Mouse (Mus musculus): ENCODE data around the gene Pkhd1.

Gene Pkhd1

DNA sequence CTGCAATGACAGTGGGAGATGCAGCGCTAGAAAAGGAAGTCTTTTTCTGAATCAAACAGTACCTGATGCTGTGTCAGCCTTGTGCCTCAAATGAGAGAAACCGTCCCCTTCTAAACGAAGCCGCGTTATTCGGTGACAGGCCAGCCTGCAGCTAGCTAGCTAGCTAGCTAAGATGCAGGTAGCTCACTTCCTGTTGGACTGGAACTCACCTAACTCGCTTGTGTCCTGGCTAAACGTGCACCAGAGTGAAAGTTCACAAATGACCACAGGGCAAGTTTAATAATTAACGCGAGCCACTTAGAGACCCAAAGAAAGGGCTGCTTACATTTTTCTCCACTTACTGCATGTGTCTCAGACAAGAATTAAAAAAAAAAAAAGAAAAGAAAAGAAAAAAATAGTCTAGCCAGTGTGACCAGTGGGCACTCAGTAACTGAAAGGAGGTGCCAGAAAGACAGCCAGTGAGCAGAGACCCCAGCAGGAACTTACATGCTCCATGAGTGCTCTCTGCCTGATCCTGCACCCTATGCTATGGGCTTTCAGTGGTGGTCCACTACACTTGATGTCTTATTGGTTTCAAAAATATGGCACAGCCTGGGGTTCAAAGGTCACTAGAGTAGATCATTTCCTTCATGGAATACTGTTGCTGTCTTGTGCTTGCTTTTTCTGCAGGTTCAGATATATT, at the start of gene Pkhd1:
Gene Pkhd1 (minus strand): TSS at position 216 of the 682 bp plus-strand sequence.
- DNase-seq (ENCODE audit: low spot score), result no peak

DNA sequence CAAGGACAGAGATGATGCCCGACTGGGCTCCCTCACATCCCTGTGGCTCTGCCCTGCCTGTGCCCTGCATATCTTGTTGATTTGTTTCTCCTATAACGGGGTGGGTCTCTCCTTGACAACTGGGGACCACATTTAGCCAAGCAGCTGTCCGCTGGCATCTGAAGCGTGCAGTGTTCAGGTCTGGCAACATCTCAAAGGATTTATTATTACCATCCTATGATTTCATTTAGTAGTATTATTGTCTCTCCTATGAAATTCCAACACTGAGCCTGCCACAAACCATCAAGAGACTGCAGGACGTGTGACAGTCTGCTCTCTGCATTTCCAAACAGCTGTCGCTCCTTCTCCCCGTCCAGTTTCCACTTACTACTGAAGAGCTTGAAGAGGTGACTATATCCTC, 49.7 kb upstream of the Pkhd1 start:
- DNase-seq (ENCODE audit: low spot score), result no peak

DNA sequence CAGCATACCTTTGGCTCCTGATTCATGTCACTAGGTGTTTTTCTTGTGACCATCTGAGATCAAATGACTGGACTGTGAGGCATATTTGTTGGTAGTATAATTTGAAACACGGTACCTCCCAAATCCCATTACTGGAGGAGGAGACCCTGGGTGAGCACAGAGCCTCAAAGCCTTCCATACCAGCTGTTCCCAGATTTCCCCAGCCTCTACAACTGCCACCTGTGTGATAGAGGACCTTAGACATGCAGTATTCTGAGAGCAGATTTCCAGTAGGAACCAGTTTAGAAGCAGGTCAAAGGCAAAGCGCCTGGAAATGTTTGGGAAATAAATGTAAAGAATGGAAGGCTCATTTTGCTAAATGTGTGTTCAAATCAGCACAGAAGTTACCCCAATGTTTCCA, 48.4 kb upstream of the Pkhd1 start:
- DNase-seq (ENCODE audit: low spot score), result no peak

DNA sequence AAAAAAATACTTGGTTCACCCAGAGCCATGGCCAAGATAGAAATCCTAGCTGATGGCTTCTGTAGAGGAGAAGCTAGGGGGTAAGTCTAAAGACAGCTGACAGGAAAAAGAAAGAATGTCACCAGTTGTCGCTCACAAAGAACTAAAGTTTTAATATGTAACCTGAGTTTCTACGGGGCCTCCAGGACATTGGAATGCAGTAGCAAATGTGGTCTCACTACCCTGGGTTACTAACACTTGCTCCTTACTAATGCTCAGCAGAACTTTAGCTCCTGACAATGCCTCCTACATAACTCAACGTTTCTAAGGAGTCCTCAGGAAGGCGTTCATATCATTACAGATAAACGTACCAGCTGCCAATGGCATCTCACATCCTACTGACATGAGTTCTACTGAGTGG, 37.2 kb upstream of the Pkhd1 start:
- no peak for DNase-seq (ENCODE audit: low spot score)

DNA sequence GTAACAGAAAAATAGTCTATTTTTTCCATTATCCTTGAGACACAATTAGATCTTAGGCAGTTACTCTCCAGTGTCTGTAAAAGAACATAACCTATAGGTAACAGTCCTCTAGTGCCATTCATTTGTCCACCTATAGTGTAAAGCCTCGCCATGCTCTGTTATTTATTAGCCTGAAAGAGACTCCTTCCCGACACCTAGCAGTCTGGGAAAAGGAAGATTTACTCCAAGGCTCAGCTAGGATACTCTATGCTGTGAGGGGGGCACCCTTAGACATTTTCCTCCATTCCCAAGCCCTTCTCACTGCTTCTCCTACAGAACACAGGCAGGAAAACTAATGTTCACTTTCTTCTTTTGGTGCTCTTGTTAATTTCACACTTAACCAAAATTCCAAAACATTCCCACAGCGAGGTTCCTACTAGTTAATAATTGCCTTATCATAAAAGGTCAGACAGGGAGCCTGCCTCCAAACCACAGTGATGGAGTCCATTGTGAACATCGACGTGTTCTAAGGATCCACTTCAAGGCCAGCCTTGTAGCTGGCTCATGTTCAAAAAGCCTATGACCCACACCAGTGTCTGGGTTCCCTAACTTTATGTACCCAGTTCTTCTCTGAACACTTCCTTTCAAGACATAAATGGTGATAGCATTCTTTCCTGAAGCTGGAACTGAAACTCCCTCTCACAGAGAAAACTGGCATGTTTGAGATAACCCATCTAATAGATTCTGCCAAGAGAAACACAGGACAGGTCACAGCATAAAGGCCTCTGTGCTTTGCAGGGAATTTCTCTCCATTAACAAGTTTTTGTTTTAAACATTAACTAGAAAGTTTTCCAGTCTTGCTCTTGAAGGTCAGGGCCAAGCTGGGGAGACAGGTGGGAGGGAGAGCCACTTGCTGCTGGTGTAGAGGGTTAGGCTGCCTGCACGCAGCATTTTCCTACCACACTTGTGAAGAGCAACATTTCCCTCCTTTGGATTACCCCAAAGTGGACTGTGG, 35.9 kb upstream of the Pkhd1 start:
- no peak for DNase-seq (ENCODE audit: low spot score)

DNA sequence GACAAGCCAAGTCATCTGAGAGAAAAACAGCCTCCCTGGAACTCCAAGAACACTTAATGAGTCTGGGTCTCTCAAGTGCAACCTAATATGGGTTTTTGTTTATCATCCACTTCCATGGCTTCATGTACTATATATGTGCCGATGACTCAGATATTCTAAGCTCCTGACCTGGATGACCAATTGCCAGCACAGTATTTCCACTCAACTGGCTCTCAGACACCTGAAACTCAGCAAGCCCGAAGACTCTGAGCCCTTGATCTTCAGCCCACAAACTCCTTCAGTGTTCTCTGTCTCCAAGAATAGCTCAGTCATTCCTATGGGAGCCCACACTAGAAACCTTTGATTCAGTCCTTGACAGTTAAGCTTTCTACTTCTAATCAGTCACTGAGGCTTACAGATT, 17.0 kb upstream of the Pkhd1 start:
- no peak for DNase-seq (ENCODE audit: low spot score)

DNA sequence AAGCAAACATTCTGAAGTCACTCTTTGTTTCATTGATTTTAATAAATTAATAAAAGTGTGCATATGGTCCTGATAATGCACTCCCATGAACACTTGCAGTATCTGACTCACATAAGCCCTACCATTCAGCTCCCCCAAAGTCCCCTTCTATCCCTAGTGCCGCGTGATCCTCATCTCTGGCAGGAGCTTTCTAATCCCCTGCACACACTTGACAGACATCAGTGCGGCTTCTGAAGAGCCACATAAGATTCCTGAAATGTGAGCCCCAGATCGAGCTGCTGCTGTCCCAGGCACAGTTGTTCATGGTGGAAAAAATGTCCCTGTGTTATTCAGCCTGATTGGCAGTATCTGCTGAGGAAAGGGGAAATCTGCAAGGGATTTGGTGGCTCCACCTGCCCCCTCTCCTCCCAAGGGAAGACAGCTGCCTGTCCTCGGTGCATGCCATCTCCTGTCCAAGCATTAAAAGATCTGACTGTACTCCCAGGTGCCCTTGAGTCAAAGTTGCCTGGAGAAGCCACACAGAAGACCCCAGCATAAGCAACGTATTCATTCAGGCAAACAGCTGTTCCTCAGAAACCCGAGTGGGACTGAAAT, 15.5 kb upstream of the Pkhd1 start:
- DNase-seq (ENCODE audit: low spot score), result no peak

DNA sequence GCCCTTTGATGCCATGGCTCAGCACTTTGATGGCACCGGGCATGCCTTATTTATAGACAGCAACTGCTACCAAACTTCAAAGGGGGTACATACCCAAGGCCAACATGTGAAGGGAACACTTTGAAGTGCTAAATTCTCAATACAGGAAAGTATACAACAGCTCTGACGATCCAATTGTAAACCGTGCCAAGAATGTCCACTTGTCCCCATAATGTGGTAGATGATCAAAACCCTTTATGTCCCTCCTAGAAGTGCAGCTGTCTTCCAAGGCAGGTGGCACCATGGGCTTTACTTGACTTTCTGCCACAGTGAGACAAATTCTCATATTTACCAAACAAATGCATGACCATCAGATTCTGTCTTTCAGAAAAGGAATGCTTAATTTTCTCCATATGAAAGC, 6.7 kb upstream of the Pkhd1 start:
- no peak for DNase-seq (ENCODE audit: low spot score)

DNA sequence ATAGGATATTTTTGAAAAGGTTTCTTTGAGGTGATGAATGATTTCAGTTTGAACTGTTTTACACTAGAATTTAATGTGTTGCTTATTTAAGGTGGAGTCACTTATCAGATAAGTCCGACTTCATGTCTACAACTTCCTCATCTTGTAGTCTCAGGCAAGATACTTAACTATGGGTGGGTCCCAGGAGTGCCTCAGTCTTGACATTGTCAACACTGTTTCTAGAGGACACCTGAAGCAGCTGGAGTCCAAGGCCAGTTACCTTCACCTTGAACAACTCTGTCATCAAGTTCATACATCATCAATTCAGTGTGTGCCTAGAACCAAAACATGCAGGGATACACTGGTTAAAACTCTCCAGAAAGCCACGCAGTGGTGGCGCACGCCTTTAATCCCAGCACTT, 5.5 kb upstream of the Pkhd1 start:
- DNase-seq (ENCODE audit: low spot score), result no peak

DNA sequence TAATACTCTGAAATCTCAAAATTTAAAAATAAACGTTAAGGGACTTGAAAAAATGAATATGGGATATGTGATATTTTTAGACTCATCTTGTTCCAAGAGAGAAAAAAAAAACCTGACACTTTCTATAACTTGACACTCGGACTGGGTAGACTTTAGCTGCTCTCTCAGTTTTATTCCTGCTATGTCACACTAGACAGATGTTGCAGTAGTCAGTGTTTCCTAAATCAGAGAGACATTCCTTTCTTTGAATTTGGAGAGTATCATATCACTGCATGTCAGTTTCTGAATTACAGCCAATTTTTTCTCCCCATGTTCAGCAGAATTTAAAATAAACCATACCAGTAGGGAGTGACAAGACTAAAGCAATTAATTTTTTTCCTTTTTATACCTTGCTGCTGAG, 2.7 kb upstream of the Pkhd1 start:
- no peak for DNase-seq (ENCODE audit: low spot score)

DNA sequence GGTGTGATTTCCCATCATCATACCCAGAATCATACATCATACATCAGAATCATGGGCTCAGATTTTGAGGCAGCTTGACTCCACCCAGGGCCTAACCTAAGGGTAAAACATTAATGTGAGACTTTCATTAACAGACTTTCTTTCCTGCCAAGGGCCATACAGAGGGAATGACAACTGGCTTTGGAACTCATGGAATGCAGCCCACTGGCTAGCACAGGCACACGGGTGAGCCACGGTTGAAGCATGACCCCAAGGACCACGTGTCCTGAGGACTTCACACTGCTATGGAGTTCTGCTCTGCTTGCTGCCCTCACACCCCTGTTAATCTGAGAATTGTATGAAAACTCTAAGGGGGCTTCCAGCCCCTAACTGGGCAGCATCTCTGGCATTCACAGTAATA, 1.5 kb upstream of the Pkhd1 start:
- DNase-seq (ENCODE audit: low spot score), result no peak

DNA sequence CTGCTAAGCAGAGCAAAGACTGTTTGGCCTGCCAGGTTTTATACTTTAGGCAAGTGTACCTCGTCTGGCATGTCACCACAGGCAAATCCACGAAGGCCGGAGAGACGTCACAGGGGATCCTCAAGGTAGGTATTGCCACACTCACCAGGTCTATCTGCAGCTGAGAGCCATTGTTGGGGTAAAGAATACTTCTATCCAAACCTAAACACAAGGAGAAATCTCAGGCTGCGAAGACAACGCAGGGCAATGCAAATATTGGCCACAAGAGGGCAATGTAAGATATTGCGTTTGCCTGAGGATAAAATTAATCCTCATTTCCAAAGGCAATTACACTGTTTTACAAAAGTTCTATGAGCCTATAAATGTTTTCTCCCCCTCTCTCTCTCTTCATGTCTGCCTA, 5.2 kb downstream of the Pkhd1 start:
- peak; percentile 60 for DNase-seq (ENCODE audit: low spot score)

DNA sequence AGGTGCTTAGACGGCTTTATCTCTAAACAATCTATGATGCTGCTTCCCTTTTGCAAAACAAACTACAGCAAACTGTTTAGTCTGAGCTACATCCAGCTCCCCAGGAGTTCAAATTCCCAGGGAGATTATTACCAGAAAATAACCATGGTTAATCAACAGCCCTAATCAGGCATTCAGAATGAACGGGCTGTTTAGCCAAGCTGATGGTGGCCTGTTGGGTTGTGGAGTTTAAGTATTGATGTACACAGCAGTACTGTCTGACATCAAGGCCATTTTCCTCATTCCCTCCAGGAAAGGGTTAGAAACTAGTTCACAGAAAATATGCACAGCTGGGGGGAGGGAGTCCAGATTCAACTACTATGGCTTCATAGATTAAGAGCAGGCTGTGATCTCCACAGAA, 12.4 kb downstream of the Pkhd1 start:
- DNase-seq (ENCODE audit: low spot score), result no peak

DNA sequence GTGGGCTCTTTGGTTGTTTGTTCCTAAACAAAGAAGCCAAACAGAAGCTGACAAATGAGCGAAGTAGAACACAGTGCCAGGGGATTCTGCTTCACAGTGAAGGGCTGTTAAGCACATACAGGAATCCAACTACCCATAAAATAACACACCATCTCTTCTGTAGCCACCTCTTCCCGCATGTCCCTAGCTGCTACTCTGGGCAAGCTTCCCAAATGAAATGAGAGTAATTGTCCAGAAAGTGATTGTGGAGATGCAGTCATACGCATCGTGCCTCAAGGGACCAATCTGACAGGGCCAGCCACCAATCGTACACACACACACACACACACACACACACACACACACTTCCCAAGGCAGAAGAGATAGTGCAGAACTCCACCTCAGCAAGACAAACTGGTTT, 27.4 kb downstream of the Pkhd1 start:
- DNase-seq (ENCODE audit: low spot score), result no peak

DNA sequence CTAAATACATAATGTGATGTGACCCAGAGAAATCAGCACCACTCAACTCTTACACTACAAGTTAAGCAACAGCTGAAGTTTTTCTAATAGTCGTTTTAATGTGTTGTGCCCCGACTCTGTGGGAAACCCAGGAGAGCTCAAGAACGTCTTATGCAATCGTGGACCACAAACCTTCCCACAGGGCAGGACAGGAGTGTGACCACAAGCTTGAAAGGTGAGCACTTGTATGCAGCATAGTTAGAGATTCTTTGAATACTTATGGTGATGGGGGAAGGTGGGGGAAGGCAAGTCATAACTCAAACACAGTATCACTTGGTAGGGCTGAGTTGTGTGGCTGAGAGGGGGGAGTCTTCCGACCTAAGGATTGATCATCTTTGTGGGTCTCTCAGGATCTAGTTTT, 46.4 kb downstream of the Pkhd1 start:
- DNase-seq (ENCODE audit: low spot score), result no peak

DNA sequence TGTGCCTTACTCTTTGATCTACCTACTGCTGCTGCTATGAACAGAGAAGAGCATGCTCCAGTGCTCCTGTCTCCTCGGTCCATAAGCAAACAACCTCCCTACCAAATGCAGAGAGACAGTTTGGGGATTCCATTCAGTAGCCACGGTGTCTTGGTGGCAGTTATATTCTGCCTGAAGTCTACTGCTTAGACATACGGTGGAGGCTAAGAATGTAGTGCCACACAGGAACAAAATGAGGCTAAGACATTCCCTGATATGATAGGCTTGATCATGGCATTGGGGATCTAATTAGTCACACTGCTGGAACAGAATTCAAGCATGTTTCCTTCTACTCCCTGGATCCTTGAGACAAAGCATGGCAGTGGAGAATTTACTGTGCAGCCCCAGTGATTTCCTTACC, 48.4 kb downstream of the Pkhd1 start:
- DNase-seq (ENCODE audit: low spot score), result no peak

DNA sequence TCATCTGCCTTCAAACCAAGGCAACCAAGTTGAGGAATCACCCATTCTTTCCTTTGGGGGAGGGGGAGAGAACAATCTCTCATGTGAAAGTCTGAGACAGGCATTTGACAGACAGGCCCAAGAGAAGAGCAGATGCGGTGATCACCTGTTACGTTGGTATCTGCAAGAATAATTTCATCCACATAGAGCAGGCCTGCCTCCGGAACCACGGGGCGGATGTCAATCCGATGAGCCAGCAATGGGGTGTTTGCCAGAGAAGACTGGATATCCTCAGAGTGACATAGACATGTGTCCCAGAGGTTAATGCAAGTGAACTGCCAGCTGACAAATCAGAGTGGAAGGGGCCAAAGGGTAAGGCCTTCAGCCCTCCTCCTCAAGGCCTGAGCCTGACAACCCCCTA, 59.4 kb downstream of the Pkhd1 start:
- DNase-seq (ENCODE audit: low spot score), result no peak

DNA sequence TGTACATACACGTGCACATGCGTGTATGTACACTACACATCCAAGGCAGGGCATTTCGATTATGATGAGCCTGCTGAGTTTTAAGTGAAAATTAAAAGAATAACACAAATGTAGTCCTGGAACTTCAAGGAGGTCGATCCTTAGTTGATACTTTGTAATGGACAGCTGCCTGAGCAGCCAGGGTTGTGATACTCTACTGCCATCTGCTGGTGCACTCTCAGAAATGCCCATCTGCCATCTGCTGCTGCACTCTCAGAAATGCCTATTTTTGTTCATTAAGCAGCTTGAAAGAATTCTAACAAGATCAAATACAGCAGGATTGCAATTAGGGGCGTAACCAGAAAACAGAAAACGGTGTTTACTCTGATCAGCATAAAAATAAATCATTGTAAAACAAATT, 63.5 kb downstream of the Pkhd1 start:
- DNase-seq (ENCODE audit: low spot score), result peak; percentile 43

DNA sequence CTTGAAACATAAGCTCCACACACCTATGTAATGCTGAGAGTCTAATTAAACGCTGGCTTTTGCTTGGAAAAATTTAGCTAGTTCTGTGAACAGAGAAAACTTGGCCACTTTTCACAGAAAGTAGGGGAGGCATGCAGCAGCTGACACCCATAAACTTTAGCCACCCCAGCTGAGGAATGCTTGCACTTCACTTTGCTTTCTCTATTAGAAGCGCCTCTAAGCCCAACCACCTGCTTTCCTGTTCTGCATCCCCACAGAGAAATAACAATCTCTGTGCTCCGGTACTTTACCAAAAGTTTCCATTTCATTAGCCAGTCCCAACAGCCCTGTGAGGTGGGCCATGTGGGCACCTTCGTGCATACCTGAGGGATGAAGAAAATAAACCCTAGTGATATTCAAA, 66.5 kb downstream of the Pkhd1 start:
- no peak for DNase-seq (ENCODE audit: low spot score)

DNA sequence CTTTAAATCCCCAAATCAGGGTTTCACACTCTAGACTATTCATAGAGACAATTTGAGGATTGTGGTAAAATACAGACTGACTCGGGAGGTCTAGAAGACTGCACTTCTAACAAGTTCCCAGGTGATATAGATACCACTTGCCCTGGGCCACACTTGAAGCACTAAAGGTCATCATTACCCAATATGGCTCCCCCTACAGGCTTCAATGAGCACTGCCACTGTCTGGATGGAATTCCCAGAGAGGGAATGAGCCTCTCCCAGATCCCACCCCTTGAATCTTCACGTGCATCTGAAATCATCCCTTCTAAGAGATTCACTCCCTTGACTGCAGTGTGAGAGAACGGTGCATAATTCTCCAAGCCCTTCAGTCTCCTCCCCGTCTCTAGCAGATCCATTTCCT, 73.3 kb downstream of the Pkhd1 start:
- no peak for DNase-seq (ENCODE audit: low spot score)

DNA sequence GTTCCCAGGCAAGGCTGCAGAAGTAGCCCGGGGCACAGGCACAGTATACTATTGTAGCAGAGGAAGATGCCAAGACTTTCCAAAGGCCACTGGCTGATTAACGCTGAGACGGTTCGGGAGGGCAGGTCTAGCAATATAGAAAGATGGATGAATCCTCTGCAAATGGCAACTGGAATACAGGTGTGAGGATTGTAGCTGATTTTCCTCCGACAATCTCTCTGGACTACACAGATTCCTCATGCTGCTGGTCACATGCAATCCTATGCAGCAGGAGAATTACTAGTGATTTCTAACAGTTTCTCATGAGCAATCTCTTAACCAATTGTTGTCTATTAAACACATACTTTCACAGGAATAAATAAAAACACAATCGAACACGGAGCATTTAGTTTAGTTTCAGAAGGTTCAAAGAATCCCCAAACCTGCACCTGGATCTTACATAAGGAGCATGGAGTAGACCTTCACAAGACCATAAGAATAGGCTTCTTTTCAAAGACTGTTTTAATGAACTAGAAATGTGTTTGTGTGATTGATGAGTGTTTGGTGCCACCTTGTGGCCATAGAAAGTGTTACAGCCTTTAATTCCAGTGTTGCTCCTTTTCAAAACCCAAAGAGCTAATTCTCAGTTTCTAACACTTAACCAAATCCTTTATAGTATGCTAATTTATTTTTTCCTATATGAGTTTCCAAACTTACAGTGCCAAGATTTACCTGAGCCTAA, 104.3 kb downstream of the Pkhd1 start:
- peak; percentile 68 for DNase-seq (ENCODE audit: low spot score)

DNA sequence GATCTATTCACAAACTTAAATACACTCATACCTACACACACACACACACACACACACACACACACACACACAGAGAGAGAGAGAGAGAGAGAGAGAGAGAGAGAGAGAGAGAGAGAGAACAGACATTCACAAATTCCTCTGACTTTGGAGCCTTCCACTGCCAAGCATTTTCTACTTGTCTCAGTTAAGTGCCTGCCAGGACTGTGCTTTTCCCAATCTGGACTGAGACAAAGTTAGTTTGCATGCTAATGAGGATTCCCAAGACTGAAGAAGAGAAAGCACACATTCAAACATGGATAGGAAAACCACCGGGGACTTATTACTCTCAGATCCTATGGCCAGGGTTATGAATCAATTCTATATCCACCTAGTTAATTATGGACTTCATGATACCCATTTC, 118.9 kb downstream of the Pkhd1 start:
- no peak for DNase-seq (ENCODE audit: low spot score)
